Mouse (Mus musculus) spleen, postnatal 10 days (tissue): ENCODE measurements around the gene Hnrnph1.
"Not testable (repeated sequence)": the region's sequence is repeated elsewhere in the genome, so short reads cannot be mapped to it uniquely, and the experiment has no call there.

Source experiments
- DNase-seq, 2 experiments: peaks; one replicate each; pipeline ENCODE4 v3.0.0; 2021 to 2022; ENCODE audit warnings: low spot score in 2 of 2

Gene Hnrnph1

DNA sequence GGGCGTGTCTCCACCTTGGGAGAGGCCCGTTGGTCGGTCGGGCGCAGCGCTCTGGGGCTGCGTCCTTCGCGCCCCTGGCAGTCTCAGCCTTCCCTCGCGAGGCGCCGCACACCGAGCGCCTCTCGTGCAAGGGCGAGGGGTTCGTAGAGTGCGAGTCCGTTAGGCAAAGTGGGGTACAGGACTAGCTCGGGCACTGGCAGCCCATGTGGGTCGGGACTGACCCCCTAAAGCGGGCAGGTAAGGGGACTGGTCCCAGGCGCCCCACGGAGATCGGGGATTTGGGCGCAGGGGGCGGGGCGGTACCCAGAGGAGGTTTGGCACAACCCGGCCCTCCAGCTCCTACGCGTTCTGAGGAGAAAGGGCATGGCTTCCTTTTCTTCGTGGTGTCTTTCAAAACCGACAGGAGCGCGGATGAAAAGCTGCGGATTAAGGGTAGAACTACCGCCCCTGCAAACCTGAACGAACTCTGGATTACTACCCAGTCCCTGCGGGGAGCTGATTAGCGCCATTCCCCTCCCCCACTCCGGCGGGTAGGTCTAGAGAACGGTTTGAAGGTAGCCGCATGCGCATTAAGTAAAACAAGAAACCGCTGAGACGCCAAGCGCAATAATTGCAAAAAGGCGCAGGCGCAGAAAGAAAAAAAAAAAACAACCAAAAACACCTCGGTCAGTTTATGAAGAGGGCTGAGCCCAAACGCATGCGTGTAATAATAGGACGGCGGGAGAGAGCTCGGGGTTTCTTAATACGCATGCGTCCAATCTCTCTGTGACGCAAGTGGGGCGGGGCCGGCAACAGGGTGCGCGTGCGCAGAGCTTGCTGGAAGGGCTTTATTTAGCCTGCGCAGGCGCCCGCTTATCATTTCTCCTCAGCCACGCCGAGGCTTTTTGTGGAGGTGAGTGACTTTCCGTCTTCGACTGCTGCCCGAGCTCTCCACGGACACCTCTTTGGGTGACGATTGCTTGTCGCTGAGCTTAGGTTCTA lies at the start of gene Hnrnph1:
Hnrnph1 (plus strand) TSS at position 80 of the 981 bp plus-strand sequence.
- peak; percentile 99 for DNase-seq

DNA sequence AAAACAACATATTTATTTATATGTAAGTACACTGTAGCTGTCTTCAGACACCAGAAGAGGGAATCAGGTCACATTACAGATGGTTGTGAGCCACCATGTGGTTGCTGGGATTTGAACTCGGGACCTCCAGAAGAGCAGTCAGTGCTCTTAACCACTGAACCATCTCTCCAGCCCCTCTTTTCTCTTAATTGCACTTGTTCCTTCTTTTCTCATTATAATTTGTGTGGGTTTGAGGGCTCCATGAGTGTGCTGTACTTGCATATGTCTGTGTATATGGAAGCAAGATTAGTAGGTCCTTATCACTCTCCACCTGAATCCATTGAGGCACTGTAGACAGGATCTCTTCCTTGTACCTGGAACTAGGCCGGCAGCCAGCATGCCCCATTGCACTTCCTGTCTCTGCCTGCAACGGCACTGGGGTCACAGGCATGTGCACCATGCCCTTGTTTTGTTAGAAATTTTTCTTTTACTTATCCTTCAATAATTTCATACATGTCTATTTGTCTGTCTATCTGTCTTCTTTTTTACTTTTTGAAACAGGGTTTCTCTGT lies 48.6 kb upstream of the Hnrnph1 start:
- no peak for DNase-seq

DNA sequence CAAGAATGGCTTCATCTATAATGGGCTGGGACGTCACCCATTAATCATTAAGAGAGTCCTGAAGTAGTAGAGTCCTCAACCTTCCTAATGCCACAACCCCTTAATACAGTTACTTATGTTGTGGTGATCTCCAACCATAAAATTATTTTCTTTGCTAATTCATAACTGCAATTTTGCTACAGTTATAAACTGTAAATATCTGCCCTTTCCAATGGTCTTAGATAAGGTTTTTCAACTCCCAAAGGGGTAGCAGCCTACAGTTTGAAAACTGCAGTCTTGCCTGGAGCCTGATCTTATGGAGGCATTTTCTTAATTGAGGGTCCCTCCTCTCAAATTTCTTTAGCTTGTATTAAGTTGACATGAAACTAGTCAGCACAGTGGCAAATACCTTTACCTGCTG lies 47.4 kb upstream of the Hnrnph1 start:
- no peak for DNase-seq

DNA sequence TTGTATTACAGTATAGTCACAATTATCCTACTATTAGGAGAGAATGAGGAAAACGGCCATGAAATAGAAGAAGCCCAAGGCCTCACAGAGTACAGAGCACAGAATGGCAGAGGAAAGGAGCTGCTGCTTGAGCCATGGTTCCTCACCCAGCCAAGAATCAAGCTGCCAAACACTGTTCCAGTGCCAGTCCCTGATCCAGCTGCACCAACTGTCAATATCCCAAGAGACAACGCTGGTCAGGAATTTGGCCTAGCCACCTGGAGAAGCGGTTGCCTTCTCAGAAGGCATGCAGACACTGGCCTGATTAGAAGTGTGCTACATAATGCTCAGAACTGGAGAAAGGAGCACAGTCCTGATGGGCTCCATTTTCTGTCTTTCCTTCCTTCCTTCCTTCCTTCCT lies 43.6 kb upstream of the Hnrnph1 start:
- DNase-seq, result no peak

DNA sequence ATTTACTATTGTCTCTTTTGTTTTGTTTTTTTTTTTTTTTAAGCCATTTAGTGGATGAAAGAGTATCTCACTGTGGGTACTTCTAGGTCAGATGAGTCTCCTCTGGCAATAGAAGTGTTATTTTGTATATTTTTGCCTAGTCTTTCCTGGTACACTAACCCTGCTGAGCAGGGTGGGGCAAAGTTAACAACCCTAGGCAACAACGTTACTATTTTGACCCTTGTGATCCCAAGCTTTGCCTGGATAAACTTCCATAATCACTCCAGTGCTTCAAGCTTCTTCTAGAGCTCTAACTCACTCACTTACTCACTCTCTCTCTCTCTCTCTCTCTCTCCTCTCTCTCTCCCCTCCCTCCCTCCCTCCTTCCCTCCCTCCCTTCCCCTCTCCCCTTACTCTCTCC lies 40.7 kb upstream of the Hnrnph1 start:
- no peak for DNase-seq

DNA sequence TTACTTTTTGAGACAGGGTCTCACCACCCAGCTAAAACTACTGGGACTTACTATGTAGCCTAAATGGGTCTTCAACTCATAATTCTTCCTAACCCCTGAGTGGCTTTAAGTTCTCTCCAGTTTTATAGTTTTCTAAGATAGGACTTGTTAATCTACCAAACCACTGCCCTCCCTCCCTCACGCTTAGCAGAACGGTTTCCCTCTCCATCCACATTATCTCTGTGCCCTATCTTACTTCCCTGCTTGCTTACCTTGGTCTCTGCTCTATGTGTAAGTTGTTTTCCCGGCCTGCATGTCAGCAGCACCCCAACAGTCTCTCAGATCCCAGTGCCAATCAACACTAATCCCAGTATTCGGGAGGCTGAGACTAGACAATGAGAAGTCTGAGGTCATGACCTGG lies 39.9 kb upstream of the Hnrnph1 start:
- DNase-seq, result no peak

DNA sequence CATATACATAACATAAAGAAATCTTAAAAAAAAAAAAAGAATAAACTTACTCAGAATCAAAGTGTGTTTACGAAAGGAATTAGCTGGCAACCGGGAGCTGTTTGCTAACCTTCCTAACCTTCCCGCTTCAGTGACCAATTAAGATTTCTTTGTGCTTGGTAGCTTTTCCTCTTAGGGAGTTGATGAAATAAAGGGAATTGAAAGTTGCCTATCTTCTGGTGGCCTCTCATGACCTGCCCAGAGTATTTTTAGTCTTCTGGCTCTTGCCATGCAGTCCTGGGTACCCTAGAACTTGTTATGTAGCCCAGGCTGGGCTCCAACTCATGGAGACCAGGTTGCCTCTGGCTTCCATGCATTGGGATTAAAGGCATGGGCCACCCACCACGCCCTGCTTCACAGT lies 31.3 kb upstream of the Hnrnph1 start:
- DNase-seq, result no peak

DNA sequence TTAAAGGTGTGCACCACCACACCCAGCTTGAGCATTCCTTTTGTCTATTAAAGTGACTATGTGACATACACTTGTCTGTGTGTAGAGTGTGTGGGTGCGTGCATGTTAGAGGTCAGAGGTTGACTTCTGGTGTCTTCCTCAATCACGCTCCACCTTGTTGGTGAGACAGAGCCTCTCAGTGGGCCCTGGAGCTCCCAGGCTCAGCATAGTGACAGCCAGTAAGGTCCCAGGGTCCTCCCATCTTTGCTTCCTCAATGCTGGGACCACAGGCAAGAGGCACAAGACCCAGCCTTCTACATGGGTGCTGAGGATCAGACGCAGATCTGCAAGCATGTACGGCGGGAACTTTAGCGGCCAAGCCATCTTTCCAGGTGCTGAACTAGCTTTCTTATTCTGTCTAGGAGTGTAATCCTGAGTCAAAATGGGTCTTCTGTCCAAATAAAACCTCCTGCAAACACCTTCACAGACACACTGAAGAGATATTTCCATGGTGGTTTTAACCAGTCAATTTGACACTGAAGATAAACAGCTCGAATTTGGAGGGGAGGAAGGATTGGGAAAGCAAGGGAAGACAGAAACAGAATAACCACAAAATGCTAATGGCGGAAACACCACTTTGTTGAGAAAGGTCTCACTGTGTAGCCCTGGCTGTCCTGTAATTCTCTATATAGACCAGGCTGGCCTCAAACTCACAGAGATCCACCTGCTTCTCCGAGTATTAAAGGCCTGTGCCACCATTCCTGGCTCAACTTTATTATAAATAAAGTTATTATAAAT lies 30.3 kb upstream of the Hnrnph1 start:
- no peak for DNase-seq

DNA sequence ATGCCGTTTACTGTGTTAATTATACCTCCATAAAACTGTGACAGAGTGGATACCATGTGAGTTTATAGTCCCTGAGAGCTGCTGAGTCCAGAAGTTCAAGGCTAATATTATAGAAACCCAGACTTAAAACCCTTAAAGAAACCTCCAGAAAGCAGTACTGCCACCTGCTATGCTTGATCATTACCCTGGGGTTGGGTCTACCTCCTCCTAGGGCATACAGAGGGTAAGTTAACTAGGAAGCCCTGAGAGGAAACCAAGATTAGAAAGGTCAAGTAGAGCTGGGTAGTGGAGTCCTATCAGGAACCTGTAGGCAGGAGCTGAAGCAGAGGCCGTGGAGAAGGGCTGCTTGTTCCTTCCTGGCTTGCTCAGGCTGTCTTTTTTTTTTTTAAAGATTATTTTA lies 24.6 kb upstream of the Hnrnph1 start:
- DNase-seq, result no peak

DNA sequence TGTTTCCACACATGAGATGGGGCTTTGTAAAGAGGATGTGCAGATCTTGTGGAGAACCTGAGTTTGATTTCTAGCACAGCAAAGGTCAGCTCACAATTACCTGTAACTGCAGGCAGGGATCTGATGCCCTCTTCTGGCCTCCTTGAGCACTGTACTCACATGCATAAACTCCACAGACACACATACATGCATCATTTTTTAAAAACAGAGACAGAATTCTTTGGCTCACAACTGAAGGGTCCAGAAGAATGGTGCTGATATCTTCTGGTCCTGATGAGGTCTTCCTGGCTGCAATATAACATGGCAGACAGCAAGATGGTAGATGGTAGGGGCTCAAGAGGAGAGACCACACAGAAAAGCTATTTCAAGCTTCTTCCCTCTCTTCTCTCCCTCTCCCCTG lies 22.6 kb upstream of the Hnrnph1 start, which contains the start of gene Cby3:
Cby3 (plus strand) TSS at position 301 of the 400 bp plus-strand sequence.
- DNase-seq, result no peak

DNA sequence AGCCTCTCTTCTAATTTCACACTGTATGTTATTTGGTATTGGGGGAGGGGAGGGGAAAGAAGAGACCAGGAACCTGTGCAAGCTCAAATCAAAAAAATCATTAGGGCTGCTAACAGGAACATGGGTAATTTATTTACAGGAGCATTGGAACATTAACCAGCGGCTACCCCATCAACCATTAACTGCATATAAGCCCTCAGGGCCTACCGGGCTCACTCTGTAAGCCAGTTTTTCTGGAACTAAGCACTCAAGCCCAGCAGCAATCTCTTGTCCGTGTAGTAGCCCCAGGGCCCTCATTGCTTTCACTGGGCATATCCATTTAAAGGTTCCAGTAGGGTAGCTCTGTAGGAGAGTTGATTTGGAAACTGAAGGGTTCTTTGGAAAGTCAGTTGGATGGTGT lies 21.9 kb upstream of the Hnrnph1 start:
- no peak for DNase-seq

DNA sequence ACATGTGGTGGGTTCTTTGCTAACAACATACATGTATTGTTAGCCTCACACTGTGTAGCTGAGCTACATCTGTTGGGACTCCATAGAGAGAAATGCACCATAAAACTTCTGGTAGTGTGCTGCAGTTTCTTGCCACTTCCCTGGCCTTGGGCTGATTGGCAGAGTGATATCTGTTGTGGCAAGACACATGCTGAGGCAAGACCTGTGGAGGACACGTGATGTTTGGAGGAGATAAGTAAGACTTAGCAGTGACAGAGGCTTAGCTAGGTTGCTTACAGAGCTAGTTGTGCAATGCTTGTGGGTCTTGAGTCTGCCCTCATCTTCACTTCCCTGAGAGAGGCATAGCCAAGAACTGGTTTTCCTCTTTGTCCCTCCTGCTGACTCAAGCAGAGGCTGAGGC lies 21.4 kb upstream of the Hnrnph1 start:
- DNase-seq, result no peak

DNA sequence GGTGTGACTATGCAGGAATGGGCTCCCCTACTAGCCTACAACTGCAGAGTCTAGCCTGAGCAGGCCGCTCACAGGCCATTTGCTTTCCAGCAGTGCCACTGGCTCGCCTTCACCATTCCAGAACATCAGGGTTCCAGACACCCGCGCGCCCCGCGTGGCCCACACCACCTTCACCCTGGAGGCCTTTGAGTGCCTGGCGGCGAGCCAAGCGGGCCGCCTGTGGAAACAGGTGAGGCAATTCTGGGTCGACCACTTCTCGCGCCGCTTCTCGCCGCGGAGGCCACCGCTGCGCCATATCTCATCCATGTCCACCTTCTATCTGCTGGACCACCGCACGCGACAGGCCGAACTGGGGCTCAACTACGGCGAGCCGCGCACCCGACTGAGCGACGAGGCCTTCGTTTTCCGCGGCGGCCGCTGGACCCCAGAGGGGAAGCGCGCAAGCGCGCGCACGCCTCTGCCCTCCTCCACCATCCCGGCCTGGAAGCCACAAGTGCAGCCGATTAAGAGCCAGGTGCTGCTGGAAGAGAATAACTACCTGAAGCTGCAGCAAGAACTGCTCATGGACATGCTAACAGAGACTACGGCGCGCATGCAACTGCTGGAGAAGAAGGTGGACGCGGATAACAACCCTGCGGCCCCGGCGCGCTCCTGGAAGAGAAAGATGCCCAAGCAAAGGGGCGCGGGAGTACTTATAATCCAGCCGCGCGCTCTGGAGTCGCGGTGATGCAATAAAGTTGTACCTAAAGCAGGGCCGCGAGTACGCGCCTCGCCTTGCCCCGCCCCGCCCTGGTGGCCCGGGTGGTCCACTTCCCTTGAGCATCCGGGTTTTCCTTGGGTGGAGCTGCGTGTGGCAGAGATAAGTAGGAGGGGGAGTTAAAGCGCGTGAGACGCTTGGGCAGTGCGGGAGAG lies 17.6 kb upstream of the Hnrnph1 start:
- DNase-seq, result peak in 1 of 2 experiments; percentile 45

DNA sequence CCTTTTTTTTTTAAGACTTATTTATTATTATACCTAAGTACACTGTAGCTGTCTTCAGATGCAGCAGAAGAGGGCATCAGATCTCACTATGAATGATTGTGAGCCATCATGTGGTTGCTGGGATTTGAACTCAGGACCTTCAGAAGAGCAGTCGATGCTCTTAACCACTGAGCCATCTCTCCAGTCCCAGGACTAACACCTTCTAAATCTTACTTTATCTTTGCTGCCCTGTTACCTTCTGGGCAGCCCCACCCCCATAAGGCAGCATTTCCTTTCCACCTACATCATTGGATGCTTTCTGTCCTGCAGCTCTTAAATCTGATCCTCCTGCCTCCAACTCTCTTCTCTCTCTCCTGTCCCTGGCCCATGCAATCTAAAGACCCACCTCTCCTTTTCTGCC lies 15.5 kb upstream of the Hnrnph1 start:
- DNase-seq, result not testable (repeated sequence)

DNA sequence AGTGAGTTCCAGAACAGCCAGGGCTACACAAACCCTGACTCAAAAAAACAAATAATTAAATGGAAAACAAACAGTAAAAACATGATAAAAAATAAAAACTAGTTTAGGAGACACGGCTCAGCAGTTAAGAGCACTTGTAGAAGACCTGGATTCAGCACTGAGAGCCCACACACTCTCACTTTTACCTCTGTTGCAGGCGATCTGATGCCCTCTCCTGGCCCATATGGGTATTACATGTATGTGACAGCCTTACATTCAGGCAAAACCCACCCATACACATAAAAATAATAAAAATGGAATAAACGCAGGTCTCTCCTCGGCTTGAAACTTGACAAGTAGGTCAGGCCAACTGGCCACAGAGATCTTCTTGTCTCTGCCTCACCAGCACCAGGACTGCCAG lies 12.2 kb upstream of the Hnrnph1 start:
- DNase-seq, result peak; percentile 64 to 84

DNA sequence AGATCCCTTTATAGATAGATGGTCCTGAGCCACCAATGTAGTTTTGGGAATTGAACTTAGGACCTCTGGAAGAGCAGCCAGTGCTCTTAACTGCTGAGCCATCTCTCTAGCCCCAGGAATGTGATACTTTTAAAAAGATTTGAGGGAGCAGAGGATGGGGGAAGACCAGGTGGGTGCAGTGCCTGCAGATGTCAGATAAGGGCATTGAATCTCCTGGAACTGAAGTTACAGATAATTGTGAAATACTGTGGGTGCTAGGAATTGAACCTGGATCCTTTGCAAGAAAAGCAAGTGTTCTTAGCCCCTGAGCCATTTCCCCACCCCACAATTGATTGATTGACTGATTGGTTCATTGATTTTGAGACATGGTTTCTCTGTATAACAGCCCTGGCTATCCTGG lies 11.5 kb upstream of the Hnrnph1 start:
- no peak for DNase-seq

DNA sequence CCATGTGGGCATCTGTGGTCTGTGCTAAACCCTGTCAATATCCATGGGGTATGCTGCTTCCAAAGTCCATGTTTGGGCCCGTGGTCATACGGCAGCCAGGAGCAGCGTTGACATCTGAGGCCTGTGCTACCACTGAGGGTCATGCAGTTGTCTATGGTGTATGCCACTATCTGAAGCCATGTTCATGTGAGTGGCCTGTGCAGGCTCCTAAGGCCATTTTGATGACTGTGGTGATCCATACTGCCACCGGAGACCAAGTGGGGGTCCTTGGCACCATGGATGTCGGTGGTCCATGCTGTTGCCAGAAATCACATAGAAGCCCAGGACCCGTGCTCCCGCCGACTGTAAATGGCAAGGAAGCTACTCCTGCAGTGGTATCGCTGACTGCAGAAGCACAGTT lies 9.3 kb upstream of the Hnrnph1 start:
- DNase-seq, result no peak

DNA sequence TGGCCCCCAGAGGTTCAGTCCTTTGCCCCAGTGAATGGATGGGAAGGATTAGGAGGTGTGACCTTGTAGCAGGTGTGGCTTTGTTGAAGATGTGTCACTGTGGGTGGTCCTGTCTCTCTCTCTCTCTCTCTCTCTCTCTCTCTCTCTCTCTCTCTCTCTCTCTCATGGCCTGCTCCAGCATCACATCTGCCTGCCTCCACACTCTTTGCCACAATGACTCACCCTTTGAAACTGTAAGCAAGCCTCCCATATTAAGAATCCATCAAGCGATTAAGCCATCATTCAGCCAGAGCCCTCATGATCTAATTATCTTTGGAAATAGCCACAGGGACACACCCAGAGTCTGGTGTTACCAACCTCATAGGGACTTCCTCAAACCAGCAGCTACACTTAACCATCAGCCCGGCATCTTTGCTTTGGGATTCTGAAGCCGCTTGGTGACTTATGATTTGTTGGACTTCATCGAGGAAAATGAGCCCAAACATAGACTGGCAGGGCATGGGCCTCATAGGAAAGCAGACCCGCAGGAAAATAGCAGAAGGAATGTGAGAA lies 7.4 kb upstream of the Hnrnph1 start:
- no peak for DNase-seq

DNA sequence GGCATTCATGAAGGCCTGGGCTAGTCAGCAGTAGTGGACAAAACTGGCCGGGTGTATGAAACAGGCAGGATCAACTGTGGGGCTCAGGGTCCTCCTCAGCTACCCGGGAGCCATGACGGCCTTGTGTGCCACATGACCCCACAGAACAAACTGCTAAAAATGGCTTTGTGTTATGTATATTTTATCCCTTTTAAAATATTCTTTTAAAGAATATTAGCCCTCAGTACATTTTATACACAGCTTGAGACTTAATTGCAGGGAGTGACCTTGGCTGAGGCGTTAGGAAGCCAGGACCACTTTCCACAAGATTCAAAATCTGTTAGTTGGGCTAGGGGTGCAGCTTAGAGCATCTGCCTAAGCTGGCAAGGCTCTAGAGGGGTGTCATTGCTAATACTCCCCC lies 5.8 kb upstream of the Hnrnph1 start:
- DNase-seq, result no peak

DNA sequence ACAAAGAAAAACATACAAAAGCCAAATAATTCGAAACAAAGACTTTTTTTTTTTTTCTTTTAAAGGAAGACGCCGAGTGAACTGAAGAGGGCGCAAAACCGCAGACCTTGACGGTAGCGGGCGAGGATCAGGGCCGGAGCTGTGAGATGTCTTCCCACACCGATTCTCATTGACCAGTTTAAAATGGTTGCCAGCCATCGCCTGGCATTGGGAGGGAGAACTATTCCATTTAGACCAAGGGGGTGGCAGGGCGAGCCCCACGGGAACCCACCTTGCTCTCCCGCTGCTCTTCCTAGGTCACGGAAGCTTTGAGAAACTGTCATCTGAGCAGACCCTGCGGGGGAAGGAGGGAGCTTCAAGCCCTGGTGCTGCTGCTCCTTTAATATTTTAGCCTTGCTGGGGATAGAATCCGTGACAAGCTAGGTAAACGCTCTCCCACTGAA lies 5.4 kb upstream of the Hnrnph1 start:
- DNase-seq, result peak; percentile 43 to 80

DNA sequence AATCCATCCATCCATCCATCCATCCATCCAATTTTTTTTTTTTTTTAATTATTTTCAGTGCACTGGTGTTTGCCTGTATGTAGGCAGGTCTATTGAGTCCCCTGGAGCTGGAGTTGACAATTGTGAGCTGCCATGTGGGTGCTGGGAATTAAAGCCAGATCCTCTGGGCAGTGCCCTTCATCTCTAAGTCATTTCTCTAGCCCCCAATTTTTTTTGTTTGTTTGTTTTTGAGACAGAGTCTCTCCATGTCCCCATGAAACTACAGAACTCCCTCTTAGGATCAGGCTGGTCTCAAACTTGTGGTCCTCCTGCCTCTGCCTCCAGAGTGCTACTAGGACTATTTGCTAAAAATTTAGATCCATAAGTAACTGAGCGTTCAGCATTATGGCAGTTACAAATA lies 4.9 kb upstream of the Hnrnph1 start:
- no peak for DNase-seq
